In the genomic region with DNA sequence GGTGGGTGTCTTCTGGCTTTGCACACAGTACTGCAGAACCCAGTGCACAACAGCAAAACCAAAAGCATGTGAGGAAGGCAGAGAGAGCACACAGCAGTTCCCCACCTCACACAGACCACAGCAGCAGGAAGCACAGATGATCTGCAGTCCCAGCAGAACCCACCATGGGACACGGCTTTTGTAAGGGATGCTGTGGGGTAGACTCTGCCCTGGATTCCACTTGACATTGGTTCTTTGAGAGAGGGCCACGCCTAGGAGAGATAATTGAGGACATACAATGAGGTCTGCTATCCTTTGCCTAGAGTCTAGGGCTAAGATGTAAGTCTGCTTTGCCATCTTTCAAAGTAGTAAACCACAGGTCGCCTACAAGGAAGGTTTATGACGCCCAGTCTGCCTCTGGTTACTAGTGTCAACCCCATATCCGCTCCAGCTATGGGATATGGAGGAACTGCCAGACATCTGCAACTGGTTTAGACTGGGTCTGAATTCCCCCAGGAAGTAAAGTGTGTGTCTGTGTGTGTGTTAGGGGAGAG, we compare ENCODE assay signal across 12 mouse cellular contexts.
DNase-seq lines count a peak whose midpoint lies in the region.
"Had no signal": no experiment of that assay in that cellular context is flagged by ENCODE, and none has a peak within 500 bp of the region (broad histone marks: within the 10 kb centered on the region; RNA-seq: fewer than 3 reads in every experiment).

No protein-coding gene starts in this region.

- peak; percentile 79 for DNase-seq in CD4-positive helper T cell, adult 2 months (ENCODE audit: low read depth, low spot score)
- DNase-seq in T-cell, adult 2 months (ENCODE audit: low spot score): peak; percentile 91
- DNase-seq in hindlimb bud, embryonic 11.5 days (ENCODE audit: extremely low spot score, low read depth, low spot score): peak; percentile 60
- peak; percentile 86 for DNase-seq in naive thymus-derived CD4-positive, alpha-beta T cell, adult 2 months (ENCODE audit: low read depth)
- DNase-seq in layer of hippocampus, adult 18-20 months (ENCODE audit: low spot score in 2 of 2): no peak
- no peak for DNase-seq in adrenal gland, adult 2 months
- DNase-seq in adipocyte (ENCODE audit: low spot score): no peak
- DNase-seq in c-Kit-positive CD71-positive TER-119-positive erythroid progenitor cells, embryonic 14.5 days (ENCODE audit: low spot score): no peak
- DNase-seq: cerebellum, postnatal 14 days; kidney, adult 8-10 months; lung, postnatal 14 days; right cerebral cortex, postnatal 4 days had no signal

Comparison
In these comparisons a context has a peak if more than half of its experiments do, and no peak if none do; other contexts are left out.
1. DNase-seq: peak in CD4-positive helper T cell, adult 2 months (single experiment), T-cell, adult 2 months (single experiment), hindlimb bud, embryonic 11.5 days (single experiment) and naive thymus-derived CD4-positive, alpha-beta T cell, adult 2 months (single experiment); none in layer of hippocampus, adult 18-20 months (0 of 2), adrenal gland, adult 2 months (single experiment), adipocyte (single experiment) and c-Kit-positive CD71-positive TER-119-positive erythroid progenitor cells, embryonic 14.5 days (single experiment).